Mouse (Mus musculus) midbrain, postnatal 0 days (tissue): ENCODE measurements around the gene Gclc. TPM values are rescaled to one million over a fixed set of nuclear protein-coding genes. Genes with fewer than 3 reads are reported as not detected.

Source experiments
- ATAC-seq: fragments of 200-750 bp; cut with Nextera tagmentation; 2 replicates; pipeline ENCODE4 v1.8.0; 2017; ENCODE audit warnings: moderate number of reproducible peaks, mild to moderate bottlenecking, moderate TSS enrichment, moderate library complexity; ENCODE audit not compliant: low FRiP score
- DNase-seq: peaks from one replicate; pipeline ENCODE4 v3.0.0-alpha.2; 2015; ENCODE audit warnings: low spot score
- H3K27ac ChIP-seq: fragments of 300-500 bp; sonication (generic); 2 replicates; pipeline ENCODE4 v1.5.1; 2014; ENCODE audit warnings: low read depth, mild to moderate bottlenecking, low read length, mixed read lengths
- H3K27me3 ChIP-seq: fragments of 300-500 bp; sonication (generic); 2 replicates; pipeline ENCODE4 v1.6.1; 2014; ENCODE audit warnings: low read length, control low read depth, mixed read lengths; ENCODE audit not compliant: insufficient read depth
- H3K36me3 ChIP-seq: fragments of 300-500 bp; sonication (generic); 2 replicates; pipeline ENCODE4 v1.6.1; 2014; ENCODE audit warnings: low read length, control low read depth, mixed read lengths; ENCODE audit not compliant: insufficient read depth
- H3K4me1 ChIP-seq: fragments of 300-500 bp; sonication (generic); 2 replicates; pipeline ENCODE4 v1.6.1; 2014; ENCODE audit warnings: mild to moderate bottlenecking, control low read depth, antibody characterized with exemption, low read length, mixed read lengths; ENCODE audit not compliant: insufficient read depth
- H3K4me2 ChIP-seq: fragments of 300-500 bp; sonication (generic); 2 replicates; pipeline ENCODE4 v1.6.1; 2014; ENCODE audit warnings: low read depth, mild to moderate bottlenecking, low read length, mixed read lengths; ENCODE audit not compliant: poor library complexity, severe bottlenecking
- H3K4me3 ChIP-seq: fragments of 300-500 bp; sonication (generic); 2 replicates; pipeline ENCODE4 v1.5.1; 2014; ENCODE audit warnings: low read depth, mild to moderate bottlenecking, low read length, moderate library complexity
- H3K9ac ChIP-seq: fragments of 300-500 bp; sonication (generic); replicated peaks from 2 replicates; pipeline ENCODE4 v1.6.1; 2014; ENCODE audit warnings: mild to moderate bottlenecking, low read length, moderate library complexity, mixed read lengths; ENCODE audit not compliant: poor library complexity, severe bottlenecking
- H3K9me3 ChIP-seq: fragments of 300-500 bp; sonication (generic); 2 replicates; pipeline ENCODE4 v1.6.1; 2016; ENCODE audit warnings: low read length, control low read depth
- CTCF ChIP-seq: IDR thresholded peaks from 2 replicates; pipeline ENCODE4 v1.5.1; 2016; ENCODE audit warnings: antibody characterized with exemption, mild to moderate bottlenecking
- WGBS: fragments of 180-500 bp; shearing (Covaris S2); extraction: QIAGEN DNeasy Blood & Tissue Kit; methylation state at CpG from one replicate; pipeline ENCODE4 v1.1.7; 2014; 5-methylcytosine and 5-hydroxymethylcytosine counted together
- polyA plus RNA-seq: library from polyadenylated mRNA; unstranded; fragments of >200 nt; fragmentation: Nextera tagmentation; extraction: Ambion mirVana; gene quantifications from 2 replicates; pipeline ENCODE4 v1.2.1, GENCODE M21; 2015
- total RNA-seq: library from RNA; depleted of rRNA; stranded (reverse); fragments of >200 nt; gene quantifications from 2 replicates; pipeline ENCODE4 v1.2.3, GENCODE M21; 2014

The Gclc gene
- total and polyA plus RNA-seq, 2 experiments from 2014 or later: 15.7 to 29.7 TPM

GRCm38 (mm10) chr9:77751091-77751521, 3.2 kb upstream of the Gclc start:
- H3K27me3 ChIP-seq: no peaks in the 10 kb centered on the region
- 0% methylated on average over 12 of the region's 12 CpGs for WGBS
- ATAC-seq (no peak), DNase-seq (no peak)
- H3K9me3 ChIP-seq: no peaks in the 10 kb centered on the region
- no peak; the same call in 1 of the 2 replicates for TF ChIP-seq CTCF
- no peaks in the 10 kb centered on the region for H3K36me3 ChIP-seq
- peak overlapping the region; percentile 59 for H3K4me2 ChIP-seq
- peak overlapping the region; percentile 57 for H3K4me3 ChIP-seq
- peaks cover 5% of the 10 kb centered on the region; the same call in 1 of the 2 replicates for H3K4me1 ChIP-seq
- H3K9ac ChIP-seq: peak overlapping the region; percentile 62
- H3K27ac ChIP-seq: peak overlapping the region; percentile 83

GRCm38 (mm10) chr9:77754728-77755402, 530 bp downstream of the Gclc start:
- ATAC-seq: peak; percentile 74
- peak overlapping the region; percentile 67 for H3K27ac ChIP-seq
- TF ChIP-seq CTCF: peak; percentile 10; the same call in 1 of the 2 replicates
- H3K36me3 ChIP-seq: no peaks in the 10 kb centered on the region
- H3K9ac ChIP-seq: peak overlapping the region; percentile 68
- H3K4me2 ChIP-seq: peak overlapping the region; percentile 88
- H3K27me3 ChIP-seq: no peaks in the 10 kb centered on the region
- DNase-seq: peak; percentile 66
- no peaks in the 10 kb centered on the region for H3K9me3 ChIP-seq
- peak overlapping the region; percentile 90 for H3K4me3 ChIP-seq
- WGBS: under 1% methylated on average over 56 of the region's 57 CpGs
- peaks cover 5% of the 10 kb centered on the region; the same call in 1 of the 2 replicates for H3K4me1 ChIP-seq

GRCm38 (mm10) chr9:77755403-77755784, 1.1 kb downstream of the Gclc start:
- Histone ChIP-seq H3K9ac (peak overlapping the region; percentile 68; the same call in 1 of the 2 replicates), H3K4me1 (peaks cover 5% of the 10 kb centered on the region; the same call in 1 of the 2 replicates), H3K27ac (no peak overlapping the region), H3K4me3 (peak overlapping the region; percentile 90), H3K27me3 (no peaks in the 10 kb centered on the region), H3K4me2 (peak overlapping the region; percentile 88), H3K36me3 (no peaks in the 10 kb centered on the region), H3K9me3 (no peaks in the 10 kb centered on the region)
- DNase-seq (no peak), ATAC-seq (no peak)
- TF ChIP-seq CTCF: no peak
- WGBS: 16% methylated on average over 9 of the region's 9 CpGs

GRCm38 (mm10) chr9:77756076-77756475, 1.7 kb downstream of the Gclc start:
- no peaks in the 10 kb centered on the region for H3K27me3 ChIP-seq
- no peak overlapping the region for H3K27ac ChIP-seq
- peaks cover 5% of the 10 kb centered on the region; the same call in 1 of the 2 replicates for H3K4me1 ChIP-seq
- H3K9me3 ChIP-seq: no peaks in the 10 kb centered on the region
- H3K4me3 ChIP-seq: no peak overlapping the region
- DNase-seq (peak; percentile 51), ATAC-seq (no peak)
- 30% methylated on average over 9 of the region's 9 CpGs for WGBS
- H3K36me3 ChIP-seq: no peaks in the 10 kb centered on the region
- peak overlapping the region; percentile 88 for H3K4me2 ChIP-seq
- no peak overlapping the region for H3K9ac ChIP-seq
- TF ChIP-seq CTCF: peak; percentile 70

- ATAC-seq (no peak), DNase-seq (no peak)
- 83% methylated on average over 1 of the region's 1 CpGs for WGBS
- Histone ChIP-seq H3K27ac (no peak overlapping the region), H3K27me3 (no peaks in the 10 kb centered on the region), H3K4me3 (no peak overlapping the region), H3K4me2 (no peak overlapping the region), H3K9ac (no peak overlapping the region), H3K9me3 (no peaks in the 10 kb centered on the region), H3K4me1 (peaks cover 5% of the 10 kb centered on the region; the same call in 1 of the 2 replicates), H3K36me3 (no peaks in the 10 kb centered on the region)
- no peak for TF ChIP-seq CTCF
Measured at GRCm38 (mm10) chr9:77757331-77757730, 3.0 kb downstream of the Gclc start.

- no peak for TF ChIP-seq CTCF
- H3K9ac ChIP-seq: no peak overlapping the region
- DNase-seq (no peak), ATAC-seq (no peak)
- no peaks in the 10 kb centered on the region for H3K27me3 ChIP-seq
- 80% methylated on average over 8 of the region's 8 CpGs for WGBS
- no peaks in the 10 kb centered on the region for H3K9me3 ChIP-seq
- H3K4me2 ChIP-seq: no peak overlapping the region
- no peak overlapping the region for H3K4me3 ChIP-seq
- peaks cover 5% of the 10 kb centered on the region; the same call in 1 of the 2 replicates for H3K4me1 ChIP-seq
- no peak overlapping the region for H3K27ac ChIP-seq
- H3K36me3 ChIP-seq: no peaks in the 10 kb centered on the region
Measured at GRCm38 (mm10) chr9:77758481-77758880, 4.1 kb downstream of the Gclc start.
